Mouse (Mus musculus): ENCODE measurements around the gene Sptbn4. TPM values are rescaled to one million over a fixed set of nuclear protein-coding genes. Genes with fewer than 3 reads are reported as not detected.
"Not testable (repeated sequence)": the region's sequence is repeated elsewhere in the genome, so short reads cannot be mapped to it uniquely, and the experiment has no call there.

Sptbn4 gene
- total RNA-seq (2021) = 10 to 100 TPM; 89.7 to 99.2 TPM

DNA sequence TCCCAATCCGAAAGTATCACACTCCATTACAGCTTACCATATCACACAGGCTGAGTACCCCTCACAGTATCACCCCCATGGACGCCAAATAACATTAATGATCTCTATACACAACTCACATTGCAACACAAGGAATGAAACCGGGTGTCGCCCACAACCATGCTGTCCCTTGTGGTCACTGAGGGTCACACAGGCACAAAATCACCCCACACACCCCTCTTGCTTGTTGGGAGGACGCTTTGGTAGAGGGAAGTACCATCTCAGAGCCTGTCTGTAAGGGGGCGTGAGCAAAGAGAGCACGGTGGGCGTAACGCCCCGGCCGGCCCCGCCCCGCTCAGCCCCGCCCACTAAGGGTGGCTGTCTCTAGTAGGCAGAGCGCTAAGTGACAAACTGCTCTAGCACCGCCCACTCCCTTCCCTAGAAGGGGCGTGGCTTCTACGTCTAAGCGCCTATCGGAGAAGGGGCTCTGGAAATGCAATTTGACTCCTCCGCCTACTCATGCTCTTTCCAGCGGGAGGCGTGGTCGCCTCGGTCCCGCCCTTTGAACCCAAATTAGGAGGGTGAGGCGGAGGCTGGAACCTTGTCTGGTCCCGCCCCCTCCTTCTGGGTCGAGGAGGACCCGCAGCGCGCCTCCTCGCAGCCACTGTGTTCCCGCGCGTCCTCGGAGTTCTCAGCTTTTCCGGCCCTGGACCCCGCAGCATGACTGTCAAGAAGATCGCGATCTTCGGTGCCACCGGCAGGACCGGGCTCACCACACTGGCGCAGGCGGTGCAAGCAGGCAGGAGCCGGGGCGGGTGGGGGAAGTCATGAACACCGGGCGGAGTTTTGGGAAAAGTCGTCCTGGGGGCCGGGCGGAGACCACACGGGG lies at the start of gene Sptbn4, which contains the start of gene Blvrb:
Sptbn4 (minus strand) TSS at position 268 of the 868 bp plus-strand sequence.
Blvrb (plus strand) TSS at position 560 of the 868 bp plus-strand sequence.
- peak; percentile 98 to 99 for DNase-seq (ENCODE audit: extremely low spot score in 1 of 2, low spot score in 2 of 2)
- intact Hi-C loops (cut with DNase I) = no loop called here

DNA sequence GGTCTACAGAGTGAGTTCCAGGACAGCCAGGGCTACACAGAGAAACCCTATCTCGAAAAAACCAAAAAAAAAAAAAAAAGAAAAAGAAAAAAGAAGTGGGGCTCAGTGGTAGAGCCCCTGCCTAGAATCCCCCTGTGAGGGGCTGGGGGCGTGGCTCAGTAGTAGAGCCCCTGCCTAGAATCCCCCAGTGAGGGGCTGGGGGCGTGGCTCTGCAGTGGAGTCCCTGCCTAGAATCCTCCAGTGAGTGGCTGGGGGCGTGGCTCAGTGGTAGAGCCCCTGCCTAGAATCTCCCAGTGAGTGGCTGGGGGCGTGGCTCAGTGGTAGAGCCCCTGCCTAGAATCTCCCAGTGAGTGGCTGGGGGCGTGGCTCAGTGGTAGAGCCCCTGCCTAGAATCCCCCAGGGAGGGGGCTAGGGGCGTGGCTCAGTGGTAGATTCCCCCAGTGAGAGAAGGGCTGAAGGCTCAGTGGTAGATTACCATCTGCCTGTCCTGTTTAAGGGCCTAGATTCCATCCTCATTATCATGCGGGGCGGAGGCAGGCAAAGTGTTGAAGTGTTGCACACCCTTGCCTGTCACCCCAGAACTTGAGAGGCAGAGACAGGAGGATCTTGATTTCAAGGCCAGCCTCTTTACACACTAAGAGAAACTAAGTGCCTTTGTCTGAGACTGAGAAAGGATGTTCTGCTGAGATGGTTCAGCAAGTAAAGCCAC lies 47.3 kb upstream of the Sptbn4 start:
- intact Hi-C loops (cut with DNase I); DNase-seq (ENCODE audit: extremely low spot score in 1 of 2, low spot score in 2 of 2): not testable (repeated sequence)

DNA sequence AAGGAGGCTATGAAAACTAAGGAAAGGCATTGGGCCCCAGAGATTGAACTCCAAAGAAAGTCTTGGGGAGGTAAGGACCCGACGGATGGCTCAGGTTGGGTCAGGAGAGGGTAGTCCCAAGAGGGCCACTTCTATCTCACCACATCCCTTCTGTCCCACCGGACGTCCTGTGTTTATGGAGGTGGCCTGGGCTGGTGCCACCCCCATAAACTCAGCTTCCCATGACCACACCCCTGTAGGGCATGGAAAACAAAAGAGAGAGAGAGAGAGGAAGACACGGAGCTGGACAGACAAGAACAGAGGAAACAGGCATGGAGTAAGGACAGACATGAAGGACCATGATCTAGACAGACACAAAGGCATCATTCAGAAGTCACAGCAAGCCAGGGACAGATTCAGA lies 46.0 kb upstream of the Sptbn4 start:
- intact Hi-C loops (cut with DNase I) = no loop called here
- no peak for DNase-seq (ENCODE audit: extremely low spot score in 1 of 2, low spot score in 2 of 2)

DNA sequence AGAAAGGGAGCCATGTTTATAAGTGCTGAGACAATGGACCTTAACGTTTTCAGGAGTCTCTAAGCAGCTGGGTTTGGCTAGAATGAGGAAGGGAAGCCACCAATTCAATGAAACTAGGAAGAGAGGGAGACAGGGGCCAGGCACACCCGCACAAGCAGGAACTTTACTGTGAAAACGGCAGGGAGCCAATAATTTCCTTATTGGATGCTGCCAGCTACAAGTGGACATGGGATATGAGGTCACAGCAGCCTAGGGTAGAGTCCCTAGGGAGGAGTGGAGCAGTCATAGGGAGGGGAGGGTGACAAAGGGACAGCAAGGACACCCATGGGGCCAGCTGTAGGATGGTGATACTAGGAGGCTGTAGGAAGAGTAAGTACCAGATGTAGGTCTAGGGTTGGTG lies 45.5 kb upstream of the Sptbn4 start:
- intact Hi-C loops (cut with DNase I) = no loop called here
- no peak for DNase-seq (ENCODE audit: extremely low spot score in 1 of 2, low spot score in 2 of 2)

DNA sequence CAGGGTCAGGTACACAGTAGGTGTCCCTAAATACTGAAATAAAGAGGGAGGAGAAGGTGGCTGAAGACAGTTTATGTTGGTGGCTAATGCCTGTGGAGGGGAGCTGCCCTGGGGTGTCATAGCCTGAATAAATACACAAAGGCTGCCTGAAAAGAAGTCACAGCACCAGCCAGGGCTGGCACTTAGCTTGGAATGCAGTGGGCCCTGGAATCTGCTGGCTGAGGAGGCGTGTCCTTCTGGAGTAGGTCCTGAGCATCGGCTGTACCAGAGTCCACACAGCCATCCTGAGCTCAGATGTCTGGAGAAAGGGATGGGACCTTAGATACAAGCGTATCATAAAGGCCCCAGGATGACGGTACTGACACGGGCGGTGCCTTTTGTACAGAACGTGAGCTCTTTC lies 44.4 kb upstream of the Sptbn4 start:
- DNase-seq (ENCODE audit: extremely low spot score in 1 of 2, low spot score in 2 of 2) = no peak
- intact Hi-C loops (cut with DNase I) = no loop called here

DNA sequence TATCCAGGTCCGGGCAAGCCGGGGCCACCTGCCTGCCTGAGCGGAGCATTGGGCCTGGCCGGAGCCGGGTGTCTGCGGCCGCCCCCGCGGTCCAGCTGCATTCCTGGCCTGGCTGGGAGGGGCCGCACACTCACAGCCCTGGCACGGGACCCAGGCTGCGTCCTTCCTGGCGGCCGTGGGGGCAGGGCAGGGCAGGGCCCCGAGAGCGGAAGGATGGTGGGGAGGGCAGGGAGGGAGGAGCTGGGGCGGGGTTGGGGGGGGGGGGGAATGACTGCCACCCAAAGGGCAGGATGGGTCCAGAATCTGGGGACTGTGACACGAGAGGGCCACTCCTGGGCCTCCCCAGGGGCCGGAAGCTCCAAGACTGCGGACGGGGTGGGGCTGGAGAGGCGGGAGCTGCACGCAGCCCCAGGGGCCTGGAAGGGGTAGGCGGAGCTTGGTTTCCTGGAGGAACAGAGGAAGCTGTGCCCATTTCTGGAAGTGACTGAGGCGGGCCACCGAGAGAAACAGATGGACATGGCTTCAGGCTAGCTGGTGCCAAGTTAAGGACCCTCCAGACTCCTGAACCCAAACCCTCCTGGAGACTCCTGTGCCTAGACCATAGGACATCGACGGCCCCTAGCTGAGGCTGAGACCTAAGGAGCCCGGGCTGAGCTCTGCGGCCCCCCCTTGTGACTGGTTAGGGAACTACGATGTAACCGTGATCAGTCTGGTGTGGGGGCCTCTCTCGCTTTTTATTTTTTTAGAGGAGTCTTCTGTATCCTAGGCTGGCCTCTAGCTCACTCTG lies 43.2 kb upstream of the Sptbn4 start:
- intact Hi-C loops (cut with DNase I) = no loop called here
- DNase-seq (ENCODE audit: extremely low spot score in 1 of 2, low spot score in 2 of 2) = peak; percentile 66 to 95

DNA sequence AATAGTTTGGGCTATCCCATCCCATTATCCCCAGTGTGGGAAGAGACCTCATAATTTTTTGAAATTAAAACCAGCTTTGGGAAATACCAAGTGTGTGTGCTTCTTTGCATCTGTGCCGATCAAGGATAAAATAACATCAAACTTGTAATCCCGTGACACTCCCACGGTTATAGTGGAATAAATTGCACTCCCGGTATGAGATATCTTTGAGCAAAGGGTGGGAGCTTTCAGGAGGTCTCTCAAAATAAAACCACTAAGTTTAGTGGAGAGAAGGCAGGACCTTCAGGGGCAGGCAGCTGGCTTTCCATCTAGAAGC lies 42.7 kb upstream of the Sptbn4 start:
- intact Hi-C loops (cut with DNase I) = no loop called here
- no peak for DNase-seq (ENCODE audit: extremely low spot score in 1 of 2, low spot score in 2 of 2)

DNA sequence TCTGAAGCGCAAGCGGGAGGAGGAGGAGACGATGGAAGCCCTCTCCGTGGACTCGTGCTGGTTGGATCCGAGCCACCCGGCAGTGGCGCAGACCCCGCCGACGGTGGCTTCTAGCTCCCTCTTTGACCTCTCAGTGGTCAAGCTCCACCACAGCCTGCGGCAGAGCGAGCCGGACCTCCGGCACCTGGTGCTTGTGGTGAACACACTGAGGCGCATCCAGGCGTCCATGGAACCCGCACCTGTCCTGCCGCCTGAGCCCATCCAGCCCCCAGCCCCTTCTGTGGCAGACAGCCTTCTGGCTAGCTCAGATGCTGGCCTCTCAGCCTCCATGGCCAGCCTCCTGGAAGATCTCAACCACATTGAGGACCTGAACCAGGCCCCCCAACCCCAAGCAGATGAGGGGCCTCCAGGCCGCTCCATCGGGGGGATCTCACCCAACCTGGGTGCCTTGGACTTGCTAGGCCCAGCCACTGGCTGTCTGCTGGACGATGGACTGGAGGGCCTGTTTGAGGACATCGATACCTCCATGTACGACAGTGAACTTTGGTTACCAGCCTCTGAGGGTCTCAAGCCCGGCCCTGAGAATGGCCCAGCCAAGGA lies 41.9 kb upstream of the Sptbn4 start:
- peak in 1 of 2 experiments; percentile 50 for DNase-seq (ENCODE audit: extremely low spot score in 1 of 2, low spot score in 2 of 2)
- intact Hi-C loops (cut with DNase I) = no loop called here

DNA sequence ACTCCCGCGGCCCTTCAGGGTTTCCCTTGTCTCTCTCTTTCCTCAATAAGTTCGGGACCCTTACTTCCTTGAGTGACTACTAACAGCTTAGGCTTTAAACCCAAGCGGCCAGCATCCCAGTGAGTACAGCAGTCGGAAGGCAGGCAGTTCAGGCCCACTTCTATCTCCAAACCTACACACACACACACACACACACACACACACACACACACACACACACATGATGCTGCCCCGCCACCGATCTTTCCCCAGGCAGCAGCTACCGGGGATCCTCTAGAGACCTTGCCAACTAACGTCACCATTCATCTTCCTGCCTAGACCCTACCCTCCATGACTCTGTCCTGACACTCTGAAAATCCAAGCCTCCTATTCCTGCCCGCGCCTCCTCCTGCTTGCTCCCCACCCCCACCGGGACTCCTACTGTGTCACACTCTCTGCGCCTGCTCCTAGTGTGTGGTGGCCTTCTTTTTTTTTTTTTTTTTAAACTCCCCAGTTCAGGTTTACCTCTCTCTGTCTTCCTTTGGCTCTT lies 40.3 kb upstream of the Sptbn4 start:
- intact Hi-C loops (cut with DNase I) = no loop called here
- DNase-seq (ENCODE audit: extremely low spot score in 1 of 2, low spot score in 2 of 2) = peak in 1 of 2 experiments; percentile 91

DNA sequence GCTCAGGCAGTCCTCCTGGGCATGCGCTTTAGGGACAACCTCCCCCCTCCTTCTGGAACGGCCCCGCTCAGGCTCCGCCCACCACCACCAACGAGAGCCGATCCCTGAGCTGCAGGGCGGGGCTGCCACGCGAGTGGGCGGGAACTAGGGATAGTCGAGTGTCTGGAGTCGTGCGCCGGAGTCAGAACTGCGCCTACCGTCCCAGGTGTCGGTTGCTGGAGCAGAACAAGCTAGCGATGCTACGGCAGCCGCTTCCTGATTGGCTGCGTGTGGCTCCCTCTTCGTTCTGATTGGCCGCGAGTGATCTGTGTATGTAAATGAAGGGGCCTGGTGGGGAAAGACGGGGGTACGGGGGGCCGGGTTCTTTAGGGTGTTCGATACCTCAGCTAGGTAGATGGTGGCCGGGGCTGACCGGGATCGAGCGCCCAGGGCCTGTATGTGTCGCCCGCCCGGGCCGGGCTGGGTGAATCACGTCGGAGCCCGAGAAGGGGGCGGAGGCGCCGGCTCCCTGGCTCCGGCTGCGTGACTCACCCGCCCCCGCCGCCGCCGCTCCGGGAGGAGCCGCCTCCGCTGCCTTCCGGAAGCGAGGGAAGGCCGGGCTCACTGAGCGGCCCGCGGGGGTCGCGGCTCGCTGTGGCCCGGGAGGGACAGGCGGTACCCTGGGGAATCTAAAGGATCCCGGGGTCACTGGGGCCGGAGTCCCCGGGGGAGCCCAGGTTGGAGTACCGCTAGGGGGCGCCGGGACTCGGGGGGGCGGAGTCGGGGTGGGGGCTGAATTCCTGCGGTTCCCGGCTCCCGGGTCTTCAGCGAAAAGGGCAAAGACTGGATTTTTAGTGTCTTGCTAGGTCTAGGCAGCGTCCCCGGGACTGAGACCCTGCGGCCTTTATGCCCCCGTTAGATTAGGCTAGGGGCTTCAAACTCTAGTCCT lies 39.5 kb upstream of the Sptbn4 start, which contains the start of gene Sertad1:
Sertad1 (plus strand) TSS at position 141 of the 928 bp plus-strand sequence.
- intact Hi-C loops (cut with DNase I) = no loop called here
- peak; percentile 99 to 100 for DNase-seq (ENCODE audit: extremely low spot score in 1 of 2, low spot score in 2 of 2)

DNA sequence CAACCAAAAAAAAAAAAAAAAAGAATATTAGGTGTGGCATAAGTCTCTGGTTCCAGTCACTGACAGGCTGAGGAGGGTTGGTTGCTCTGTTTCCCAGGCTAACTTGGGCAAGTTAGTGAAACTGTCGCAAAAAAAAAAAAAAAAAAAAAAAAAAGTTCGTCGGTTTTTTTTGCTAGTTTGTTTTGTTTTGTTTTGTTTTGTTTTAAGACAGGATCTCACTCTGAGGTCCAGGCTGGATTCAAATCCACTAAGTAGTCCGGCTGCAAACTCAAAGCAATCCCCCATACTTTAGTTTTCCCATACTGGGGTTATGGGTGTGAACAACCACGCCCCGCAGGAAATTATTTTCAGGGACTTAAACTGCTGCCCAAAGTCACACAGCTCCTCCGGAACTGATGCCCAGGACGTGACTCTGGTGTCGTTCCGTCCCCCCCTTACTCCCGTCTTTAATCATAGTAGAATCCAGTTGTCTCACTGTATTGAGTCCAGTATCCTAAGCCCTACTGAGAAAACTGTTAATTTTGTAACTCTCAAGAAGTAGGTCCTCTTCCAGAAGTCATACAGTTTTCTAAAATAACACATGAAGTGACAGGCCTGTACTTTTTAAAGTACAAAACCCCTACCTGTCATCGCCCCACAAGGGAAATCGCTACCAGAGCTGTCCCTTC lies 38.8 kb upstream of the Sptbn4 start:
- intact Hi-C loops (cut with DNase I) = no loop called here
- no peak for DNase-seq (ENCODE audit: extremely low spot score in 1 of 2, low spot score in 2 of 2)

DNA sequence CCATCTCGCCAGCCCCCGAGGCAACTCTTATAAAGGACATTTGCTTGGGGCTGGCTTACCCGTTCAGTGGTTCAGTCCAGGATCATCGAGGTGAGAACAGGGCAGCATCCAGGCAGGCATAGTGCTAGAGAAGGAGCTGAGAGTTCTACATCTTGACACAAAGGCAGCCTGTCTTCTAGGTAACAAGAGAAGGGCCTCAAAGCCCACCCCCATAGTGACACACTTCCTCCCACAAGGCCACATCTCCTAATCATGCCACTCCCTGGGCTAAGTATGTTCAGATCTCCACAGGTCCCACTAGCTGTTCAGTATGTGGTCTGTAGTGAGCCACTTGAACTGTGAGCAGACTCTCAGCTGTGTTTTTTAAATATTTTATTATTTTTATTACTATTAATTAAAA lies 36.4 kb upstream of the Sptbn4 start:
- no peak for DNase-seq (ENCODE audit: extremely low spot score in 1 of 2, low spot score in 2 of 2)
- intact Hi-C loops (cut with DNase I) = no loop called here

DNA sequence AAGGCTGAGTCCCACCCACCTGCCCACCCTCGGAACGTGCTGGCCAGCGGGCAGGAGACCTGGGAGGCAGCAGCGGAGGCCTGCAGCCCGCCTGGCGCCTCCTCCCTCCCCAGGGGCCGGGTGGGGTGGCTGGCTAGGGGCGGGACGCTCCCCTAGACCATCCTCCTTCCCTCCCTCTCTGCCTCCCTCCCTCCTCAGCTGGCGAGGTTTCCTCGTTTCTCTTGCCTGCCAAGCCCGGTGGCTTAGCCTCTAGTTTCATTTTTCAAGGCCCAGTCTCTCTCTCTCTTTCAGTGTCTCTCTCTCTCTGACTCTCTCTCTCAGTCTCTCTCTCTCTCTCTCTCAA lies 34.1 kb upstream of the Sptbn4 start:
- intact Hi-C loops (cut with DNase I) = no loop called here
- DNase-seq (ENCODE audit: extremely low spot score in 1 of 2, low spot score in 2 of 2) = peak; percentile 50 to 90

DNA sequence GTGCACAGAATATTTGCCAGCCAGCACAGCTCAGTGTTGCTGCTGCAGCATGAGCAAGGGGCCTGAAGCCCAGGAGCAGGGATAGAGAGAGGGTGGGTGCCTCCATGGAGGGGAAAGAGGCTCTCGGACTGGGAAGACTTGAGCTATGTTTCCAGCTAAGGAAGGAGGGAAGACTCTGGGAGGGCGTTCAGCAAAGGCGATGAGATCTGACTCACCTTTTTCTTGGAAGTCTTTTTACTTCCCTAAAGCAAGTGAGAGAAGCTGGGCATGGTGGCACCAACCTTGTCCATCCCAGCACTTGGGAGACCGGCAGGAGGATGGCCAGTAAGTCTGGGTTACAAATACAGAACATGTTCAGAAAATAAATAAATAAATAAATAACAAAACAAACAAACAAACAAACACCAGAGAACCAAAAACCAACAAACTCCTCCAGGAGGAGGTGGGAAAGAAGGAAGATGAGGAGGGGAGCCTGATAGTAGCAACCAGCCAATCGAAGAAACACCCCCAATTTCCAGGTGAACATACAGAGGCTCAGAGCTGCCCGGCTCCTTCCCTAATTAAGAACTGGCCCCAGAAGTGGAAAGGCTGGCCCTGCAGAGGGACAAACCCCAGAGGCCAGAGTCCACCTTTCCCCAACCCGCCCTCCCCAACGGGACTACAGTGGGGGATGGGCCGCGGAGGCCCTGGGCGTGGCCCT lies 33.6 kb upstream of the Sptbn4 start:
- no peak for DNase-seq (ENCODE audit: extremely low spot score in 1 of 2, low spot score in 2 of 2)

DNA sequence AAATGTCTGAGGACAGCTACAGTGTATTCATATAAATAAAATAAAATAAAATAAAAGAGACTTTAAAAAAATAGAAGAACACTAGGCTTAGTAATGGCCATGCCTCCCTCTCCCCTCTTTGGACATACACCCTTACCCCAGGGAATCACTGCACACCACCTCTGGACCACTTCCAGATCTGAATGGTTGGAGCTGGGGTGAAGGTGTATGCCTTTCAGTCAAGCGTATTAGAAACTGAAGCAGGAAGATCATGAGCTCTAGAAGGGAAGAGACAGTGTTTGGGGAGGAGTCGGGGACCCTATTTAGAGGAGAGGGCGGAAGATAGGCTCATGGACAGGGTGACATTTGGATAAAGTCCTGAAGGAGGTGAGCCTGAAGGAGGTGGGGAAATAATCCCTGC lies 33.0 kb upstream of the Sptbn4 start:
- no peak for DNase-seq (ENCODE audit: extremely low spot score in 1 of 2, low spot score in 2 of 2)
- intact Hi-C loops (cut with DNase I) = no loop called here

More for the DNA sequence above, 33.6 kb upstream of the Sptbn4 start:
- intact Hi-C loops (cut with DNase I) = no loop called here

DNA sequence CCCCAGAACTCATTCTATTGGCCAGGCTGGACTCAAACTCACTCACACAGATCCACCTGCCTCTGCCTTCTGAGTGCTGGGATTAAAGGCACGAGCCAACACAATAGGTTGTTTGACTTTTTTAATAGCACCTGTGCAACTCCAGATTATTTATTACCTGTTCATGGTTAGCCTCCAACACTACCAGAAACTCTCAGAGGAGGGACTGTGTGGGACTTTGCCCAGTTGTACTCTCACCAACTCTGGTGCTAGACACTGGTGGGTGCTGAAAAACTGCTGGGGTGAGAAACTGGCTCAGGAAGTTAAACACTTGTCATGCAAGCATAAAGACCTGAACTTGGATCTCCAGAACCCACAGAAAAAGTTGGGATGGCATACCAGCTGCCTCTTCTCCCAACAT lies 32.3 kb upstream of the Sptbn4 start:
- intact Hi-C loops (cut with DNase I) = no loop called here
- no peak for DNase-seq (ENCODE audit: extremely low spot score in 1 of 2, low spot score in 2 of 2)

DNA sequence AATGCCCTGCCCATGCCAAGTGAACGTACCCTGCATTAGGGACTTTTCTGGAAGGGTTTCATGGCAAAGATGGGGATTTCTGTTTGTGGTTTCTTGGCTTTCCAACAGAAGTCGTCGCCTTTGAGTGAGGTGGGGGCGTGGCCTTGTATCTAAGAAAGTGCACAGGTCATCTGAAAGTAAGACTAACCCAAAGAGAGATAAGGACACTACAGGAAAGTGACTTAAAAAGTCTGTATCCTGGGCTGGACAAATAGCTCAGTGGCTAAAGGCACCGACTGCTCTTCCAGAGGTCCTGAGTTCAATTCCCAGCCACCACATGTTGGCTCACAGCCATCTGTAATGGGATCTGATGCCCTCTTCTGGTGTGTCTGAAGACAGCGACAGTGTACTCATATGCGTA lies 31.1 kb upstream of the Sptbn4 start:
- intact Hi-C loops (cut with DNase I) = no loop called here

More for the DNA sequence above, 31.1 kb upstream of the Sptbn4 start:
- DNase-seq (ENCODE audit: extremely low spot score in 1 of 2, low spot score in 2 of 2) = no peak
